Mouse (Mus musculus): Measurements from ENCODE around the gene Nkpd1.

DNA sequence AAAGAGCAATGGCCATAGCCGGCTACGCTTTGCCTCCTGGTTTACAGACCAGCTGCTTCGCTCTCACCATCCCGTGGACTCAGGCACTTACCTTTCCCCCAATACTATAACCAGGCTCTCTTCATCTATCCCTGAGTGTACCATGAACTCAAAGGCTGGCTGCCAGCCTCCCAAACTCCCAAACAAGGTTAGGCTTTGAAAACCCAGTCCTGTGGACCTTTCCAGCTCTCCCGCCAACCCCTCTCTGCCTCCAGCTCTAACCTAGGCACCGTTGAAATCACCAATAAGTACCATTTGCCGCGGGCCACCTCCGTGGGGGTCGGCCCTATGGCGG, 43.8 kb downstream of the Nkpd1 start:
- TF ChIP-seq E2F4 (IDR thresholded peaks at IDR 0.05; ENCODE audit: insufficient replicate concordance, low read depth, low read length) (no peak), RCOR1 (conservative IDR thresholded peaks at IDR 0.05; ENCODE audit: low read depth, low read length) (no peak), CTCF (conservative IDR thresholded peaks at IDR 0.05 in 1 of 2, IDR thresholded peaks at IDR 0.05 in 1 of 2; ENCODE audit: low read depth in 2 of 2, low read length in 2 of 2) (no peak), SMC3 (IDR thresholded peaks at IDR 0.05; ENCODE audit: low read depth, low read length) (no peak), RAD21 (IDR thresholded peaks at IDR 0.05; ENCODE audit: low read depth, low read length) (no peak), ZC3H11A (IDR thresholded peaks at IDR 0.05; ENCODE audit: low read depth, low read length) (no peak), TCF12 (IDR thresholded peaks at IDR 0.05; ENCODE audit: low read depth, low read length) (no peak), EP300 (IDR thresholded peaks at IDR 0.05; ENCODE audit: low read length) (no peak), CHD2 (IDR thresholded peaks at IDR 0.05; ENCODE audit: low read length) (no peak), POLR2A (IDR thresholded peaks at IDR 0.05; ENCODE audit: low read depth, low read length) (no peak), MAX (IDR thresholded peaks at IDR 0.05; ENCODE audit: low read length) (no peak), KAT2A (IDR thresholded peaks at IDR 0.05; ENCODE audit: insufficient replicate concordance, low read length) (no peak)

Data from CH12.LX (cell line).